Mouse (Mus musculus) heart, postnatal 0 days (tissue): ENCODE measurements at regions not wholly inside any gene's neighbourhood (a gene's known extent, or its start where the extent isn't known, plus 50 kb on each side); places are given as distances from the start of the nearest gene placed in this dataset.

ENCODE experiments used
- ATAC-seq: fragments of 200-750 bp; cut with Nextera tagmentation; 2 replicates; pipeline ENCODE4 v1.8.0; 2017; ENCODE audit warnings: low read depth, moderate number of reproducible peaks, moderate library complexity; ENCODE audit not compliant: insufficient read depth
- DNase-seq: peaks from one replicate; pipeline ENCODE4 v3.0.0-alpha.2; 2016; ENCODE audit warnings: low spot score
- H3K27ac ChIP-seq: fragments of 300-500 bp; sonication (generic); 2 replicates; pipeline ENCODE4 v1.5.1; 2014; ENCODE audit warnings: low read depth, mild to moderate bottlenecking
- H3K27me3 ChIP-seq: fragments of 300-500 bp; sonication (generic); 2 replicates; pipeline ENCODE4 v1.6.1; 2014; ENCODE audit warnings: low read length, mixed read lengths; ENCODE audit not compliant: control insufficient read depth, insufficient read depth
- H3K36me3 ChIP-seq: fragments of 300-500 bp; sonication (generic); replicated peaks from 2 replicates; pipeline ENCODE4 v1.6.1; 2014; ENCODE audit warnings: low read length, mixed read lengths; ENCODE audit not compliant: control insufficient read depth, insufficient read depth
- H3K4me1 ChIP-seq: fragments of 300-500 bp; sonication (generic); 2 replicates; pipeline ENCODE4 v1.6.1; 2014; ENCODE audit warnings: antibody characterized with exemption; ENCODE audit not compliant: control insufficient read depth, insufficient read depth
- H3K4me2 ChIP-seq: fragments of 300-500 bp; sonication (generic); 2 replicates; pipeline ENCODE4 v1.6.1; 2014; ENCODE audit warnings: low read depth, mild to moderate bottlenecking, low read length, moderate library complexity
- H3K4me3 ChIP-seq: fragments of 300-500 bp; sonication (generic); 2 replicates; pipeline ENCODE4 v1.5.1; 2014; ENCODE audit warnings: low read depth, low read length
- H3K9ac ChIP-seq: fragments of 300-500 bp; sonication (generic); replicated peaks from 2 replicates; pipeline ENCODE4 v1.6.1; 2014; ENCODE audit warnings: low read depth, low read length, mixed read lengths
- H3K9me3 ChIP-seq: fragments of 300-500 bp; sonication (generic); replicated peaks from 2 replicates; pipeline ENCODE4 v1.6.1; 2016; ENCODE audit warnings: low read length; ENCODE audit not compliant: control insufficient read depth
- CTCF ChIP-seq: IDR thresholded peaks from 2 replicates; pipeline ENCODE4 v1.5.1; 2016; ENCODE audit warnings: antibody characterized with exemption, control low read depth, low read depth
- EP300 ChIP-seq: IDR thresholded peaks from 2 replicates; pipeline ENCODE4 v1.6.1; 2016; ENCODE audit warnings: antibody characterized with exemption, low read depth
- WGBS: fragments of 180-500 bp; shearing (Covaris S2); extraction: QIAGEN DNeasy Blood & Tissue Kit; methylation state at CpG from one replicate; pipeline ENCODE4 v1.1.7; 2014; 5-methylcytosine and 5-hydroxymethylcytosine counted together

GRCm38 (mm10) chr2:125015007-125015406 is 52.9 kb upstream of the Slc24a5 start:
- H3K4me2 ChIP-seq = no peak overlapping the region
- 29% methylated on average over 1 of the region's 1 CpGs for WGBS
- no peak for ATAC-seq

DNA sequence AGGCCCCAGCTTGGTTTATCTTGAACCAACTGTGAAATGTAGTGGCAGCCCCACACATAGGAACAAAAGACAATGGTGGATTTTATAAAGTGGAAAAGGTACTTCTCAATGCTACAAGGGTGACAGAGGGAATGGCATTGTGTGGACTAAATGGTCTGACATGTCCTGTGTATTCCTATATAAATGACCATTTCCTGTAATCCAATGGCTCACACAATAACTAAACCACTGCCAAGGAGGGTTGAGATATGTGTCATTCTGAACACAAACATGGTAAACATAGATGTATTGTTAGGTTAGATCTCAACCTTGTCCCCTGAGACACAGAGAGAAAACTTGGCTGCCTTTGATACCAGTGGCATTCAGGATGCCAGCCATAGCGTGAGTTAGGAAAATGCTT is 51.0 kb upstream of the Slc24a5 start:
- DNase-seq (no peak), ATAC-seq (no peak)
- Histone ChIP-seq H3K4me3 (no peak overlapping the region), H3K9ac (no peak overlapping the region), H3K27me3 (no peaks in the 10 kb centered on the region), H3K4me1 (no peaks in the 10 kb centered on the region), H3K36me3 (no peaks in the 10 kb centered on the region), H3K9me3 (no peaks in the 10 kb centered on the region), H3K4me2 (no peak overlapping the region), H3K27ac (no peak overlapping the region)
- no peak for TF ChIP-seq CTCF
- TF ChIP-seq EP300 = no peak
- 70% methylated on average over 1 of the region's 1 CpGs for WGBS

More at GRCm38 (mm10) chr2:125015007-125015406, 52.9 kb upstream of the Slc24a5 start:
- H3K36me3 ChIP-seq = no peaks in the 10 kb centered on the region
- TF ChIP-seq CTCF = no peak
- TF ChIP-seq EP300 = no peak
- H3K4me1 ChIP-seq = no peaks in the 10 kb centered on the region
- H3K27me3 ChIP-seq = no peaks in the 10 kb centered on the region
- DNase-seq = no peak
- H3K9ac ChIP-seq = no peak overlapping the region
- no peak overlapping the region for H3K4me3 ChIP-seq
- no peak overlapping the region for H3K27ac ChIP-seq
- no peaks in the 10 kb centered on the region for H3K9me3 ChIP-seq
